Mouse (Mus musculus) myocyte (in vitro differentiated cells): ENCODE measurements around the gene Peli1.

Experiments used
- E2F4 ChIP-seq: IDR thresholded peaks from one replicate; pipeline ENCODE4 v1.6.1; 2011; ENCODE audit warnings: mild to moderate bottlenecking, control low read depth, moderate library complexity; ENCODE audit not compliant: insufficient read depth
- MAX ChIP-seq: IDR thresholded peaks from one replicate; pipeline ENCODE4 v1.6.1; 2011; ENCODE audit warnings: low read depth, mild to moderate bottlenecking, control low read depth
- POLR2A ChIP-seq: IDR thresholded peaks from one replicate; pipeline ENCODE4 v1.6.1; 2011; ENCODE audit warnings: low read depth, mild to moderate bottlenecking, control low read depth, moderate library complexity; ENCODE audit not compliant: insufficient read length
- POLR2AphosphoS2 ChIP-seq: IDR thresholded peaks from one replicate; pipeline ENCODE4 v1.6.1; 2011; ENCODE audit warnings: low read depth, control low read depth; ENCODE audit not compliant: insufficient read length
- SRF ChIP-seq: IDR thresholded peaks from one replicate; pipeline ENCODE4 v1.6.1; 2011; ENCODE audit warnings: low read depth; ENCODE audit not compliant: control insufficient read depth, insufficient read length
- TCF12 ChIP-seq: IDR thresholded peaks from one replicate; pipeline ENCODE4 v1.6.1; 2011; ENCODE audit warnings: mild to moderate bottlenecking, control low read depth; ENCODE audit not compliant: poor library complexity, insufficient read depth, severe bottlenecking
- USF1 ChIP-seq: IDR thresholded peaks from one replicate; pipeline ENCODE4 v1.6.1; 2011; ENCODE audit warnings: low read depth, mild to moderate bottlenecking, control low read depth, moderate library complexity

DNA sequence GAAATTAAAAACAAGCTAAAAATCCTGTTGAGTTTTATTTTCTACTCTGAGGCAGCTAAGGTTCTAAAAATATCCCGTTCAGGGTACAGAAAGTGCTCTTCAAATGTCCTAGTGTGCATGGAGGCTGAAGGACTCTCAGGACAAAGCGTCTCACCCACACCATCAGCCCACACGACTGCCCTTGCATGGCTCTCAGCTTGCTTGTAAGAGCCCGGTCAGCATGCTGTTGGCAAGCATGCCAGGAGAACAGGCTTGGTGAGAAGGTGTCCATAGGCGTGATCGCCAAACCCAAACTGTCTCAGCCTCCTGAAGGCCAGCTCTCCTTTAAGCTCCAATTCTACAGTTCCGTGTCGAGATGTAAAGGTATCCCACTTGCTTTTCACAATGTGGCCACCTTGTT is 29.7 kb upstream of the Peli1 start:
- TF ChIP-seq POLR2A (no peak), MAX (no peak), SRF (no peak), E2F4 (no peak), TCF12 (no peak), POLR2AphosphoS2 (no peak), USF1 (no peak)
